Mouse (Mus musculus) heart, embryonic 13.5 days (tissue): ENCODE data around the gene Ppp1r1b. TPM values are rescaled to one million over a fixed set of nuclear protein-coding genes. Genes with fewer than 3 reads are reported as not detected.

ENCODE experiments used
- ATAC-seq: fragments of 200-750 bp; cut with Nextera tagmentation; 2 replicates; pipeline ENCODE4 v1.8.0; 2017; ENCODE audit warnings: moderate TSS enrichment; ENCODE audit not compliant: insufficient number of reproducible peaks, low FRiP score, low TSS enrichment; ENCODE audit errors: extremely low read depth
- H3K27ac ChIP-seq: fragments of 300-500 bp; sonication (generic); replicated peaks from 2 replicates; pipeline ENCODE4 v1.5.1; 2015; ENCODE audit warnings: moderate library complexity, mild to moderate bottlenecking, inconsistent platforms
- H3K27me3 ChIP-seq: fragments of 300-500 bp; sonication (generic); replicated peaks from 2 replicates; pipeline ENCODE4 v1.6.1; 2015; ENCODE audit warnings: mild to moderate bottlenecking, inconsistent platforms
- H3K36me3 ChIP-seq: fragments of 300-500 bp; sonication (generic); 2 replicates; pipeline ENCODE4 v1.6.1; 2015; ENCODE audit warnings: mild to moderate bottlenecking, inconsistent platforms
- H3K4me1 ChIP-seq: fragments of 300-500 bp; sonication (generic); 2 replicates; pipeline ENCODE4 v1.6.1; 2015; ENCODE audit warnings: inconsistent platforms
- H3K4me2 ChIP-seq: fragments of 300-500 bp; sonication (generic); 2 replicates; pipeline ENCODE4 v1.6.1; 2015; ENCODE audit warnings: inconsistent platforms, mild to moderate bottlenecking, moderate library complexity
- H3K4me3 ChIP-seq: fragments of 300-500 bp; sonication (generic); 2 replicates; pipeline ENCODE4 v1.5.1; 2015; ENCODE audit warnings: moderate library complexity, mild to moderate bottlenecking, inconsistent platforms
- H3K9ac ChIP-seq: fragments of 300-500 bp; sonication (generic); 2 replicates; pipeline ENCODE4 v1.6.1; 2015; ENCODE audit warnings: inconsistent platforms, mild to moderate bottlenecking, moderate library complexity
- H3K9me3 ChIP-seq: fragments of 300-500 bp; sonication (generic); 2 replicates; pipeline ENCODE4 v1.6.1; 2016; ENCODE audit warnings: inconsistent platforms
- WGBS: fragments of 180-500 bp; shearing (Covaris S2); methylation state at CpG from one replicate; pipeline ENCODE4 v1.1.7; 2015; ENCODE audit warnings: mixed read lengths; 5-methylcytosine and 5-hydroxymethylcytosine counted together
- polyA plus RNA-seq: library from polyadenylated mRNA; unstranded; fragments of >200 nt; fragmentation: Nextera tagmentation; extraction: Ambion mirVana; gene quantifications from 2 replicates; pipeline ENCODE4 v1.2.1, GENCODE M21; 2015

The Ppp1r1b gene
- polyA plus RNA-seq, 1 experiment from 2014 or later, result 40.5 TPM

- no peak overlapping the region for H3K4me3 ChIP-seq
- peaks cover 79% of the 10 kb centered on the region for H3K27me3 ChIP-seq
- no peak for ATAC-seq
- no peaks in the 10 kb centered on the region for H3K36me3 ChIP-seq
- H3K4me1 ChIP-seq, result peaks cover 46% of the 10 kb centered on the region
- no peak overlapping the region for H3K27ac ChIP-seq
- WGBS, result 76% methylated on average over 18 of the region's 18 CpGs
- no peak overlapping the region for H3K9ac ChIP-seq
- H3K9me3 ChIP-seq, result no peaks in the 10 kb centered on the region
- no peak overlapping the region for H3K4me2 ChIP-seq
Measured at GRCm38 (mm10) chr11:98352272-98352990, 4.2 kb downstream of the Ppp1r1b start.

GRCm38 (mm10) chr11:98353651-98354211 lies 5.5 kb downstream of the Ppp1r1b start:
- Histone ChIP-seq H3K4me3 (no peak overlapping the region), H3K36me3 (no peaks in the 10 kb centered on the region), H3K4me1 (peaks cover 39% of the 10 kb centered on the region), H3K4me2 (no peak overlapping the region), H3K27me3 (peaks cover 66% of the 10 kb centered on the region), H3K27ac (no peak overlapping the region), H3K9me3 (no peaks in the 10 kb centered on the region), H3K9ac (no peak overlapping the region)
- no peak for ATAC-seq
- WGBS, result 41% methylated on average over 8 of the region's 8 CpGs

GRCm38 (mm10) chr11:98354445-98354844 lies 6.2 kb downstream of the Ppp1r1b start:
- ATAC-seq, result no peak
- Histone ChIP-seq H3K27me3 (peaks cover 59% of the 10 kb centered on the region), H3K4me3 (no peak overlapping the region), H3K4me1 (peaks cover 39% of the 10 kb centered on the region), H3K9me3 (no peaks in the 10 kb centered on the region), H3K9ac (no peak overlapping the region), H3K36me3 (peaks cover under 1% of the 10 kb centered on the region; the same call in 1 of the 2 replicates), H3K4me2 (no peak overlapping the region), H3K27ac (no peak overlapping the region)
- 56% methylated on average over 14 of the region's 14 CpGs for WGBS

- peaks cover 43% of the 10 kb centered on the region for H3K4me1 ChIP-seq
- 8% methylated on average over 6 of the region's 6 CpGs for WGBS
- H3K4me3 ChIP-seq, result no peak overlapping the region
- ATAC-seq, result no peak
- H3K27me3 ChIP-seq, result peaks cover 46% of the 10 kb centered on the region
- H3K36me3 ChIP-seq, result peaks cover 4% of the 10 kb centered on the region; the same call in 1 of the 2 replicates
- peak overlapping the region; percentile 29; the same call in 1 of the 2 replicates for H3K9ac ChIP-seq
- no peak overlapping the region for H3K27ac ChIP-seq
- H3K9me3 ChIP-seq, result no peaks in the 10 kb centered on the region
- no peak overlapping the region for H3K4me2 ChIP-seq
Measured at GRCm38 (mm10) chr11:98355732-98356299, 7.6 kb downstream of the Ppp1r1b start.

GRCm38 (mm10) chr11:98356625-98357394 lies 8.6 kb downstream of the Ppp1r1b start:
- peaks cover 52% of the 10 kb centered on the region for H3K4me1 ChIP-seq
- no peak for ATAC-seq
- peak overlapping the region; percentile 77 for H3K9ac ChIP-seq

GRCm38 (mm10) chr11:98357396-98358160 lies 9.4 kb downstream of the Ppp1r1b start:
- peak overlapping the region; percentile 90 for H3K27ac ChIP-seq
- WGBS, result 8% methylated on average over 13 of the region's 13 CpGs
- peak overlapping the region; percentile 87 for H3K4me2 ChIP-seq
- peaks cover 28% of the 10 kb centered on the region for H3K27me3 ChIP-seq
- peaks cover 55% of the 10 kb centered on the region for H3K4me1 ChIP-seq
- H3K9ac ChIP-seq, result peak overlapping the region; percentile 77
- ATAC-seq, result no peak
- peak overlapping the region; percentile 82 for H3K4me3 ChIP-seq
- peaks cover 4% of the 10 kb centered on the region; the same call in 1 of the 2 replicates for H3K36me3 ChIP-seq
- no peaks in the 10 kb centered on the region for H3K9me3 ChIP-seq

More at GRCm38 (mm10) chr11:98356625-98357394, 8.6 kb downstream of the Ppp1r1b start:
- Histone ChIP-seq H3K27me3 (peaks cover 36% of the 10 kb centered on the region), H3K4me3 (peak overlapping the region; percentile 82; the same call in 1 of the 2 replicates), H3K36me3 (peaks cover 4% of the 10 kb centered on the region; the same call in 1 of the 2 replicates), H3K9me3 (no peaks in the 10 kb centered on the region), H3K4me2 (peak overlapping the region; percentile 87), H3K27ac (peak overlapping the region; percentile 90)
- 67% methylated on average over 7 of the region's 7 CpGs for WGBS

GRCm38 (mm10) chr11:98358161-98359083 lies 10.2 kb downstream of the Ppp1r1b start, which contains the start of gene Stard3:
TSS of gene Stard3 (plus strand) at chr11:98358368.
- peak within 1 kb of the TSS; percentile 87 for H3K4me2 ChIP-seq
- H3K27ac ChIP-seq, result peak within 1 kb of the TSS; percentile 90
- no peaks in the 10 kb centered on the region for H3K9me3 ChIP-seq
- H3K27me3 ChIP-seq, result peaks cover 19% of the 10 kb centered on the region
- WGBS, result under 1% methylated on average over 60 of the region's 60 CpGs
- H3K9ac ChIP-seq, result peak within 1 kb of the TSS; percentile 91
- ATAC-seq, result peak; percentile 70
- peak within 1 kb of the TSS; percentile 82 for H3K4me3 ChIP-seq
- peaks cover 55% of the 10 kb centered on the region for H3K4me1 ChIP-seq
- H3K36me3 ChIP-seq, result peaks cover 4% of the 10 kb centered on the region; the same call in 1 of the 2 replicates

- ATAC-seq, result no peak
- Histone ChIP-seq H3K27me3 (no peaks in the 10 kb centered on the region), H3K9ac (peak overlapping the region; percentile 17), H3K4me3 (no peak overlapping the region), H3K4me2 (0 out of 2 replicates have a peak overlapping the region, but pooled peaks have one; percentile 11), H3K4me1 (peaks cover 66% of the 10 kb centered on the region), H3K9me3 (no peaks in the 10 kb centered on the region), H3K36me3 (peaks cover 4% of the 10 kb centered on the region; the same call in 1 of the 2 replicates), H3K27ac (no peak overlapping the region; the same call in 1 of the 2 replicates)
- 67% methylated on average over 9 of the region's 9 CpGs for WGBS
Measured at GRCm38 (mm10) chr11:98360866-98361521, 12.8 kb downstream of the Ppp1r1b start.

GRCm38 (mm10) chr11:98363817-98364216 lies 15.6 kb downstream of the Ppp1r1b start:
- Histone ChIP-seq H3K9ac (no peak overlapping the region), H3K4me3 (no peak overlapping the region), H3K27ac (no peak overlapping the region), H3K27me3 (no peaks in the 10 kb centered on the region), H3K36me3 (peaks cover 7% of the 10 kb centered on the region; the same call in 1 of the 2 replicates), H3K4me2 (no peak overlapping the region), H3K9me3 (no peaks in the 10 kb centered on the region), H3K4me1 (peaks cover 72% of the 10 kb centered on the region)
- 79% methylated on average over 5 of the region's 5 CpGs for WGBS
- no peak for ATAC-seq
